Mouse (Mus musculus) kidney, embryonic 16.5 days (tissue): ENCODE data around the gene Ank. TPM values are rescaled to one million over a fixed set of nuclear protein-coding genes. Genes with fewer than 3 reads are reported as not detected.
A peak's percentile ranks its signal among the peaks of the same experiment; 100 is the strongest.

Experiments
- ATAC-seq: fragments of 200-750 bp; cut with Nextera tagmentation; 2 replicates; pipeline ENCODE4 v1.8.0; 2017; ENCODE audit warnings: moderate TSS enrichment; ENCODE audit not compliant: low FRiP score, low TSS enrichment
- H3K27ac ChIP-seq: fragments of 300-500 bp; sonication (generic); 2 replicates; pipeline ENCODE4 v1.5.1; 2014; ENCODE audit warnings: low read length
- H3K27me3 ChIP-seq: fragments of 300-500 bp; sonication (generic); 2 replicates; pipeline ENCODE4 v1.6.1; 2014; ENCODE audit warnings: low read length, control low read depth, mixed read lengths; ENCODE audit not compliant: insufficient read depth
- H3K36me3 ChIP-seq: fragments of 300-500 bp; sonication (generic); 2 replicates; pipeline ENCODE4 v1.6.1; 2014; ENCODE audit warnings: low read length, control low read depth, mixed read lengths; ENCODE audit not compliant: insufficient read depth
- H3K4me1 ChIP-seq: fragments of 300-500 bp; sonication (generic); 2 replicates; pipeline ENCODE4 v1.6.1; 2014; ENCODE audit warnings: low read length, control low read depth, mixed read lengths; ENCODE audit not compliant: insufficient read depth
- H3K4me2 ChIP-seq: fragments of 300-500 bp; sonication (generic); replicated peaks from 2 replicates; pipeline ENCODE4 v1.6.1; 2014; ENCODE audit warnings: low read depth, low read length
- H3K4me3 ChIP-seq: fragments of 300-500 bp; sonication (generic); 2 replicates; pipeline ENCODE4 v1.5.1; 2014; ENCODE audit warnings: mild to moderate bottlenecking, low read length
- H3K9ac ChIP-seq: fragments of 300-500 bp; sonication (generic); replicated peaks from 2 replicates; pipeline ENCODE4 v1.6.1; 2014; ENCODE audit warnings: low read length
- H3K9me3 ChIP-seq: fragments of 300-500 bp; sonication (generic); 2 replicates; pipeline ENCODE4 v1.6.1; 2016; ENCODE audit warnings: low read length, control low read depth
- WGBS: fragments of 180-500 bp; shearing (Covaris S2); extraction: QIAGEN DNeasy Blood & Tissue Kit; methylation state at CpG from one replicate; pipeline ENCODE4 v1.1.7; 2014; 5-methylcytosine and 5-hydroxymethylcytosine counted together
- polyA plus RNA-seq: library from polyadenylated mRNA; unstranded; fragments of >200 nt; fragmentation: Nextera tagmentation; extraction: Ambion mirVana; gene quantifications from 2 replicates; pipeline ENCODE4 v1.2.1, GENCODE M21; 2015

The Ank gene
- polyA plus RNA-seq, 1 experiment from 2014 or later, result 7.2 TPM

GRCm38 (mm10) chr15:27620475-27621185 is 154.2 kb downstream of the Ank start:
- H3K9ac ChIP-seq, result no peak overlapping the region
- H3K27ac ChIP-seq, result no peak overlapping the region
- H3K4me2 ChIP-seq, result no peak overlapping the region
- H3K4me3 ChIP-seq, result no peak overlapping the region
- H3K36me3 ChIP-seq, result peaks cover 23% of the 10 kb centered on the region
- no peaks in the 10 kb centered on the region for H3K27me3 ChIP-seq
- H3K4me1 ChIP-seq, result peaks cover 5% of the 10 kb centered on the region; the same call in 1 of the 2 replicates
- ATAC-seq, result no peak
- WGBS, result 87% methylated on average over 6 of the region's 6 CpGs
- no peaks in the 10 kb centered on the region for H3K9me3 ChIP-seq

GRCm38 (mm10) chr15:27623286-27623685 is 156.8 kb downstream of the Ank start:
- Histone ChIP-seq H3K9me3 (no peaks in the 10 kb centered on the region), H3K27me3 (no peaks in the 10 kb centered on the region), H3K4me1 (peaks cover 5% of the 10 kb centered on the region; the same call in 1 of the 2 replicates), H3K36me3 (peaks cover 20% of the 10 kb centered on the region), H3K27ac (no peak overlapping the region), H3K9ac (no peak overlapping the region), H3K4me2 (no peak overlapping the region), H3K4me3 (no peak overlapping the region)
- no peak for ATAC-seq
- 90% methylated on average over 6 of the region's 6 CpGs for WGBS

- Histone ChIP-seq H3K4me1 (peaks cover 16% of the 10 kb centered on the region), H3K9me3 (no peaks in the 10 kb centered on the region), H3K4me3 (no peak overlapping the region), H3K36me3 (peaks cover 13% of the 10 kb centered on the region), H3K4me2 (no peak overlapping the region), H3K27ac (no peak overlapping the region), H3K27me3 (no peaks in the 10 kb centered on the region), H3K9ac (no peak overlapping the region)
- no peak for ATAC-seq
- WGBS, result 84% methylated on average over 13 of the region's 13 CpGs
These were observed 158.8 kb downstream of the Ank start for GRCm38 (mm10) chr15:27625014-27625889.

- ATAC-seq, result no peak
- no peaks in the 10 kb centered on the region for H3K9me3 ChIP-seq
- H3K4me2 ChIP-seq, result no peak overlapping the region
- H3K9ac ChIP-seq, result no peak overlapping the region
- H3K27ac ChIP-seq, result no peak overlapping the region
- H3K36me3 ChIP-seq, result peaks cover 12% of the 10 kb centered on the region
- no peaks in the 10 kb centered on the region for H3K27me3 ChIP-seq
- WGBS, result 88% methylated on average over 10 of the region's 10 CpGs
- H3K4me3 ChIP-seq, result no peak overlapping the region
- peaks cover 16% of the 10 kb centered on the region for H3K4me1 ChIP-seq
These were observed 159.4 kb downstream of the Ank start for GRCm38 (mm10) chr15:27625890-27626255.

GRCm38 (mm10) chr15:27626314-27626713 is 159.8 kb downstream of the Ank start:
- Histone ChIP-seq H3K4me1 (peaks cover 20% of the 10 kb centered on the region), H3K27ac (no peak overlapping the region), H3K36me3 (peaks cover 10% of the 10 kb centered on the region), H3K4me3 (no peak overlapping the region), H3K27me3 (no peaks in the 10 kb centered on the region), H3K9ac (no peak overlapping the region), H3K9me3 (no peaks in the 10 kb centered on the region), H3K4me2 (no peak overlapping the region)
- 81% methylated on average over 1 of the region's 1 CpGs for WGBS
- ATAC-seq, result no peak

GRCm38 (mm10) chr15:27627794-27628193 is 161.3 kb downstream of the Ank start:
- H3K9me3 ChIP-seq, result no peaks in the 10 kb centered on the region
- 90% methylated on average over 9 of the region's 9 CpGs for WGBS
- no peak overlapping the region for H3K4me2 ChIP-seq
- peaks cover 6% of the 10 kb centered on the region for H3K36me3 ChIP-seq
- no peak overlapping the region for H3K4me3 ChIP-seq
- H3K4me1 ChIP-seq, result peaks cover 20% of the 10 kb centered on the region
- no peak overlapping the region for H3K9ac ChIP-seq
- H3K27ac ChIP-seq, result no peak overlapping the region
- ATAC-seq, result no peak
- H3K27me3 ChIP-seq, result no peaks in the 10 kb centered on the region

- peak overlapping the region; percentile 91 for H3K4me3 ChIP-seq
- WGBS, result 81% methylated on average over 4 of the region's 4 CpGs
These were observed 162.6 kb downstream of the Ank start for GRCm38 (mm10) chr15:27629046-27629445.

GRCm38 (mm10) chr15:27629800-27630600 is 163.5 kb downstream of the Ank start:
- Histone ChIP-seq H3K9me3 (no peaks in the 10 kb centered on the region), H3K27me3 (no peaks in the 10 kb centered on the region), H3K4me3 (peak overlapping the region; percentile 91), H3K36me3 (no peaks in the 10 kb centered on the region), H3K27ac (peak overlapping the region; percentile 45; the same call in 1 of the 2 replicates), H3K4me2 (peak overlapping the region; percentile 69), H3K9ac (peak overlapping the region; percentile 88), H3K4me1 (peaks cover 20% of the 10 kb centered on the region)
- peak; percentile 76 for ATAC-seq
- 1% methylated on average over 50 of the region's 53 CpGs for WGBS

More at GRCm38 (mm10) chr15:27629046-27629445, 162.6 kb downstream of the Ank start:
- peaks cover 20% of the 10 kb centered on the region for H3K4me1 ChIP-seq
- H3K9me3 ChIP-seq, result no peaks in the 10 kb centered on the region
- H3K4me2 ChIP-seq, result peak overlapping the region; percentile 69
- no peak overlapping the region for H3K9ac ChIP-seq
- no peak for ATAC-seq
- no peaks in the 10 kb centered on the region for H3K27me3 ChIP-seq
- no peaks in the 10 kb centered on the region for H3K36me3 ChIP-seq
- H3K27ac ChIP-seq, result no peak overlapping the region

- 7% methylated on average over 51 of the region's 56 CpGs for WGBS
- Histone ChIP-seq H3K9me3 (no peaks in the 10 kb centered on the region), H3K36me3 (no peaks in the 10 kb centered on the region), H3K9ac (peak within 1 kb of the TSS; percentile 88), H3K4me1 (peaks cover 20% of the 10 kb centered on the region), H3K27me3 (no peaks in the 10 kb centered on the region), H3K4me2 (peak within 1 kb of the TSS; percentile 69), H3K27ac (peak within 1 kb of the TSS; percentile 45; the same call in 1 of the 2 replicates), H3K4me3 (peak within 1 kb of the TSS; percentile 91)
- peak; percentile 99 for ATAC-seq
These were observed 164.3 kb downstream of the Ank start, which contains the start of gene Otulin for GRCm38 (mm10) chr15:27630601-27631383. Gene Otulin (minus strand): TSS chr15:27630693.
